Comparison of ENCODE assay signal across 8 mouse cellular contexts in genomic region chr7:17058071-17058689, GRCm38 (mm10). TPM values are rescaled to one million over a fixed set of nuclear protein-coding genes. Genes with fewer than 3 reads are reported as not detected.
DNase-seq lines count a peak whose midpoint lies in the region; ATAC-seq and TF ChIP-seq lines count a peak whose summit lies in the region.

No protein-coding gene starts in this region.

- ATAC-seq in hindbrain, embryonic 11.5 days (ENCODE audit: low FRiP score): peak; percentile 41

- peak; percentile 85 for DNase-seq in MEL (ENCODE audit: low read depth, low spot score)
- peak; percentile 34 to 70 for DNase-seq in cerebellum, adult 2 months
- DNase-seq in frontal cortex, postnatal 14 days (ENCODE audit: low spot score in 2 of 2): peak; percentile 58 to 77
- DNase-seq in hindbrain, embryonic 11.5 days (ENCODE audit: low spot score): peak; percentile 56
- DNase-seq in layer of hippocampus, postnatal 10 days (ENCODE audit: low spot score in 2 of 2): peak; percentile 56 to 71
- peak; percentile 90 for DNase-seq in lung, postnatal 14 days
- DNase-seq in retina, postnatal 1 day: peak; percentile 86
- peak; percentile 88 for DNase-seq in urinary bladder, postnatal 14 days (ENCODE audit: low spot score)

- 34% methylated on average over 16 of the region's 16 CpGs for WGBS in cerebellum, adult 2 months
- 4% methylated on average over 15 of the region's 16 CpGs for WGBS in hindbrain, embryonic 11.5 days

- peak overlapping the region; percentile 19; the same call in 1 of the 2 replicates for H3K4me2 ChIP-seq in hindbrain, embryonic 11.5 days (replicated peaks; ENCODE audit: low read depth, low read length)

- peaks cover 8 to 42% of the 10 kb centered on the region in 2 experiments for H3K4me1 ChIP-seq in MEL (ENCODE audit: control insufficient read depth in 1 of 2, insufficient read depth in 2 of 2, low read length in 2 of 2)
- H3K4me1 ChIP-seq in cerebellum, adult 2 months (ENCODE audit: control insufficient read depth, insufficient read depth, low read length): peaks cover 17% of the 10 kb centered on the region
- peaks cover 14% of the 10 kb centered on the region; the same call in 1 of the 2 replicates for H3K4me1 ChIP-seq in hindbrain, embryonic 11.5 days (replicated peaks; ENCODE audit: control insufficient read depth, insufficient read depth, low read length)

- TF ChIP-seq EP300 in MEL (IDR thresholded peaks at IDR 0.05; ENCODE audit: low read depth in 1 of 2, low read length in 2 of 2): 0 out of 4 replicates have a peak, but pooled peaks of 1 of the 2 experiments have one; percentile 25

- TF ChIP-seq RAD21 in MEL (IDR thresholded peaks at IDR 0.05; ENCODE audit: low read depth, low read length): no peak; the same call in 1 of the 2 replicates

- peak overlapping the region; percentile 87 for H3K9ac ChIP-seq in MEL (ENCODE audit: control insufficient read depth, low read depth, low read length, poor library complexity, severe bottlenecking)
- no peak overlapping the region for H3K9ac ChIP-seq in hindbrain, embryonic 11.5 days (ENCODE audit: low read depth, low read length)

- peak in 2 of 3 experiments; percentile 41 to 52; a peak in 4 of 6 replicates for TF ChIP-seq CTCF in MEL (IDR thresholded peaks at IDR 0.05 in 2 of 3, conservative IDR thresholded peaks at IDR 0.05 in 1 of 3; ENCODE audit: control insufficient read depth in 1 of 3, insufficient read depth in 1 of 3, low read depth in 2 of 3, low read length in 3 of 3, poor library complexity in 1 of 3, severe bottlenecking in 1 of 3)
- no peak for TF ChIP-seq CTCF in cerebellum, adult 2 months (IDR thresholded peaks at IDR 0.05; ENCODE audit: borderline replicate concordance, insufficient read depth, low read depth, low read length)

- no peaks in the 10 kb centered on the region for H3K27me3 ChIP-seq in MEL (ENCODE audit: control insufficient read depth in 1 of 2, insufficient read depth in 2 of 2, low read length in 2 of 2)
- H3K27me3 ChIP-seq in cerebellum, adult 2 months (ENCODE audit: control insufficient read depth, insufficient read depth, low read length): no peaks in the 10 kb centered on the region
- H3K27me3 ChIP-seq in hindbrain, embryonic 11.5 days (ENCODE audit: control insufficient read depth, insufficient read depth, low read length): peaks cover 10% of the 10 kb centered on the region

- H3K36me3 ChIP-seq in MEL (ENCODE audit: control insufficient read depth in 1 of 2, insufficient read depth in 2 of 2, low read length in 2 of 2): peaks cover 0 to 29% of the 10 kb centered on the region in 2 experiments; a peak in 3 of 4 replicates
- H3K36me3 ChIP-seq in hindbrain, embryonic 11.5 days (ENCODE audit: control insufficient read depth, insufficient read depth, low read length): no peaks in the 10 kb centered on the region

- peak overlapping the region; percentile 100 for H3K27ac ChIP-seq in MEL (ENCODE audit: control insufficient read depth, low read depth, low read length)
- peak overlapping the region; percentile 91 for H3K27ac ChIP-seq in cerebellum, adult 2 months (ENCODE audit: insufficient read depth, low read length)
- peak overlapping the region; percentile 51; the same call in 1 of the 2 replicates for H3K27ac ChIP-seq in hindbrain, embryonic 11.5 days (ENCODE audit: low read depth, low read length)

- no peaks in the 10 kb centered on the region for H3K9me3 ChIP-seq in MEL (replicated peaks; ENCODE audit: insufficient read depth, low read length)
- no peaks in the 10 kb centered on the region for H3K9me3 ChIP-seq in hindbrain, embryonic 11.5 days (ENCODE audit: control insufficient read depth, low read length)

- peak in 1 of 2 experiments; percentile 60; a peak in 2 of 4 replicates for TF ChIP-seq POLR2A in MEL (IDR thresholded peaks at IDR 0.05; ENCODE audit: control insufficient read depth in 1 of 2, insufficient read depth in 1 of 2, low read depth in 1 of 2, low read length in 2 of 2, poor library complexity in 1 of 2)
- no peak for TF ChIP-seq POLR2A in cerebellum, adult 2 months (IDR thresholded peaks at IDR 0.05; ENCODE audit: borderline replicate concordance, insufficient read depth, low read length)

- H3K4me3 ChIP-seq in MEL (ENCODE audit: control insufficient read depth in 1 of 2, insufficient read depth in 1 of 2, low read depth in 2 of 2, low read length in 2 of 2): peak overlapping the region; percentile 30 to 61
- no peak overlapping the region for H3K4me3 ChIP-seq in cerebellum, adult 2 months (replicated peaks; ENCODE audit: insufficient read depth, low read depth, low read length)
- H3K4me3 ChIP-seq in hindbrain, embryonic 11.5 days (ENCODE audit: low read depth, low read length): no peak overlapping the region

- H3K79me2 ChIP-seq in MEL (ENCODE audit: control insufficient read depth, insufficient read depth, low read length, poor library complexity): peaks cover 9% of the 10 kb centered on the region; the same call in 1 of the 2 replicates

TF ChIP-seq in MEL, 35 proteins besides CTCF, POLR2A, EP300 and RAD21:
- TF ChIP-seq RCOR1 (IDR thresholded peaks at IDR 0.05; ENCODE audit: low read depth, low read length) (no peak), MAZ (IDR thresholded peaks at IDR 0.05; ENCODE audit: low read depth, low read length) (peak; percentile 31; the same call in 1 of the 2 replicates), POLR2AphosphoS2 (IDR thresholded peaks at IDR 0.05; ENCODE audit: low read length) (peak; percentile 64), CHD2 (IDR thresholded peaks at IDR 0.05; ENCODE audit: low read length) (peak; percentile 30; the same call in 1 of the 2 replicates), UBTF (IDR thresholded peaks at IDR 0.05; ENCODE audit: borderline replicate concordance, insufficient read depth, low read depth, low read length) (0 out of 2 replicates have a peak, but pooled peaks have one; percentile 79), ETS1 (IDR thresholded peaks at IDR 0.05; ENCODE audit: low read depth, low read length) (peak; percentile 79), MEF2A (IDR thresholded peaks at IDR 0.05; ENCODE audit: extremely low read depth, insufficient replicate concordance, low read depth, low read length, poor library complexity, severe bottlenecking) (no peak), ZMIZ1 (IDR thresholded peaks at IDR 0.05; ENCODE audit: low read depth, low read length) (0 out of 2 replicates have a peak, but pooled peaks have one; percentile 44), NELFE (IDR thresholded peaks at IDR 0.05; ENCODE audit: low read depth, low read length) (peak; percentile 60), TBP (IDR thresholded peaks at IDR 0.05; ENCODE audit: low read depth, low read length) (peak; percentile 67)

RNA-seq across cellular contexts. Expression of gene Hif3a, which starts 4.0 kb away (rescaled TPM):
- total RNA-seq in MEL (2012; rRNA removed): 8.0 and 9.6 TPM in 2 replicates
- 10 to 100 TPM in 1 of 2 experiments, not detected in 1; 37.9 TPM for polyA plus RNA-seq in MEL (2012; ENCODE audit: insufficient read depth in 1 of 2, insufficient read length in 2 of 2, low read depth in 1 of 2, low replicate concordance in 2 of 2, missing spikeins in 1 of 2)
- 2.1 and 4.2 TPM in 2 replicates for polyA plus RNA-seq in cerebellum, adult 2 months (2012; rRNA removed)
- polyA plus RNA-seq in hindbrain, embryonic 11.5 days (2014; fragmentation: Nextera tagmentation; extraction: Ambion mirVana): 4.8 and 4.9 TPM in 2 replicates
- 10 to 100 TPM in 1 of 2 experiments, 1 to 10 TPM in 1; 7.4 to 10.1 TPM for total RNA-seq in layer of hippocampus, postnatal 10 days (2021)

RNA-seq across cellular contexts. Expression of gene Psg16, which starts 15.7 kb away (rescaled TPM):
- total RNA-seq in MEL (2012; rRNA removed): 0.23 and 0.36 TPM in 2 replicates
- polyA plus RNA-seq in MEL (2012; ENCODE audit: insufficient read depth in 1 of 2, insufficient read length in 2 of 2, low read depth in 1 of 2, low replicate concordance in 2 of 2, missing spikeins in 1 of 2): under 1 TPM in 1 of 2 experiments, not detected in 1; 0.67 TPM
- 20.8 and 22.0 TPM in 2 replicates for polyA plus RNA-seq in cerebellum, adult 2 months (2012; rRNA removed)
- polyA plus RNA-seq in hindbrain, embryonic 11.5 days (2014; fragmentation: Nextera tagmentation; extraction: Ambion mirVana): 0.05 and 0.10 TPM in 2 replicates
- 1 to 10 TPM; 4.1 to 5.0 TPM for total RNA-seq in layer of hippocampus, postnatal 10 days (2021)

RNA-seq across cellular contexts. Expression of gene Ppp5c, which starts 30.5 kb away (rescaled TPM):
- total RNA-seq in MEL (2012; rRNA removed): 94.2 and 101 TPM in 2 replicates
- 100 to 1,000 TPM; 178 to 249 TPM for polyA plus RNA-seq in MEL (2012; ENCODE audit: insufficient read depth in 1 of 2, insufficient read length in 2 of 2, low read depth in 1 of 2, low replicate concordance in 2 of 2, missing spikeins in 1 of 2)
- 306 and 336 TPM in 2 replicates for polyA plus RNA-seq in cerebellum, adult 2 months (2012; rRNA removed)
- polyA plus RNA-seq in hindbrain, embryonic 11.5 days (2014; fragmentation: Nextera tagmentation; extraction: Ambion mirVana): 96.9 and 97.3 TPM in 2 replicates
- 100 to 1,000 TPM; 142 to 148 TPM for total RNA-seq in layer of hippocampus, postnatal 10 days (2021)

Comparison
In these comparisons a context has a peak if more than half of its experiments do, and no peak if none do; other contexts are left out.
1. H3K4me3 ChIP-seq: peak in MEL (2 of 2); none in cerebellum, adult 2 months (single experiment) and hindbrain, embryonic 11.5 days (single experiment).
2. RNA of gene Psg16, which starts 15.7 kb away (polyA plus RNA-seq): 20.8 to 22.0 TPM in cerebellum, adult 2 months; 0.67 TPM in MEL and 0.05 to 0.10 TPM in hindbrain, embryonic 11.5 days; every median in the first group is over 10 times any median in the second.
3. Peak in every context shown above with its lines, with median percentiles within 50 percentile points of each other: DNase-seq and H3K27ac ChIP-seq.